Mouse (Mus musculus) forebrain, embryonic 10.5 days (tissue): Measurements from ENCODE around the gene Palb2. TPM values are rescaled to one million over a fixed set of nuclear protein-coding genes. Genes with fewer than 3 reads are reported as not detected.

Experiments
- DNase-seq: peaks from one replicate; pipeline ENCODE4 v3.0.0-alpha.2; 2017; ENCODE audit warnings: low spot score; ENCODE audit errors: extremely low spot score
- H3K27ac ChIP-seq: fragments of 300-500 bp; sonication (generic); 2 replicates; pipeline ENCODE4 v1.5.1; 2016; ENCODE audit warnings: mild to moderate bottlenecking
- H3K27me3 ChIP-seq: fragments of 300-500 bp; sonication (generic); 2 replicates; pipeline ENCODE4 v1.6.1; 2016; ENCODE audit warnings: mild to moderate bottlenecking; ENCODE audit not compliant: poor library complexity, severe bottlenecking
- H3K36me3 ChIP-seq: fragments of 300-500 bp; sonication (generic); replicated peaks from 2 replicates; pipeline ENCODE4 v1.6.1; 2016; ENCODE audit warnings: mild to moderate bottlenecking, moderate library complexity
- H3K4me1 ChIP-seq: fragments of 300-500 bp; sonication (generic); 2 replicates; pipeline ENCODE4 v1.6.1; 2016
- H3K4me3 ChIP-seq: fragments of 300-500 bp; sonication (generic); 2 replicates; pipeline ENCODE4 v1.5.1; 2016; ENCODE audit warnings: mild to moderate bottlenecking, moderate library complexity
- H3K9me3 ChIP-seq: fragments of 300-500 bp; sonication (generic); 2 replicates; pipeline ENCODE4 v1.6.1; 2016; ENCODE audit warnings: mild to moderate bottlenecking, moderate library complexity
- WGBS: fragments of 180-500 bp; shearing (Covaris S2); methylation state at CpG from one replicate; pipeline ENCODE4 v1.1.7; 2016; 5-methylcytosine and 5-hydroxymethylcytosine counted together
- polyA plus RNA-seq: library from polyadenylated mRNA; unstranded; fragments of >200 nt; fragmentation: Nextera tagmentation; extraction: Ambion mirVana; gene quantifications from 2 replicates; pipeline ENCODE4 v1.2.1, GENCODE M21; 2016

Gene Palb2
- polyA plus RNA-seq, 1 experiment from 2014 or later, result 30.0 TPM

DNA sequence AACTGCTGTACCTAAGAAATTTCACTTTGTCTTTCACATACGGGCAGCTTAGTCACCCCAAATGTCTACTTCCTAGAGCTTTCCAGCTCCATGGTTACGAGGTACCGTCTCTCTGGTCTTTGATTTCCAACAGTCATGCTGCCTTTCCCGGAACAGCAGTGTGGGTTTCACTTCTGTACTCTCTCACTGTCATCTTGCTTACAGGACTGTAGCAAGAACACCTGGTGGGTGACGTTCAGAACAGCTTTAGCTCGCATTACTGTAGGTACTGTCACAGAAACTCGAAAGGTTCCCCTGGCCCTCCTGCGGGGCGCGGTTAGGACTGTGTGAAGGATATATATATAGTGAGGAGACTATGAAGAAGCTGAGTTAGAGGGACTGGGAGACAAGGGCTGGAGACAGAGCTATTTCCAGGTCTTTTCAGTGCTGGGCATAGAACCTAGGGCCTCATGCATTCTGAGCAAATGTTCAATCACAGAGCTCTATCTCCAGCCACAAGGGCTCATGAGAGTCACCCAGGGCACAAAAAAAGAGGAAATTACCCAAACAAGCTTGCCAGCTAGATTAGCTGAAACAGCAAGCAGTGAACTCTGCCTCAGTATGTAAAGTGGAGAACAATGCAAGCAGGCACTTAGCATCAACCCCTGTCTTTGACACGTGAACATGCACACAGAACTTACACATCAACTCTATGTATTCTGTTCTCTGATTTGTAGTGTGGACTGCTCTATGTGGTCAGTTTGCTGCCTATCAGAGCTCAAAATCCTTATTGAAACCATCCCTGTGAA, 45.4 kb downstream of the Palb2 start:
- no peak for DNase-seq
- Histone ChIP-seq H3K4me1 (no peaks in the 10 kb centered on the region), H3K9me3 (no peaks in the 10 kb centered on the region), H3K36me3 (peaks cover 93% of the 10 kb centered on the region), H3K27ac (no peak overlapping the region), H3K4me3 (no peak overlapping the region), H3K27me3 (no peaks in the 10 kb centered on the region)
- 94% methylated on average over 11 of the region's 11 CpGs for WGBS

DNA sequence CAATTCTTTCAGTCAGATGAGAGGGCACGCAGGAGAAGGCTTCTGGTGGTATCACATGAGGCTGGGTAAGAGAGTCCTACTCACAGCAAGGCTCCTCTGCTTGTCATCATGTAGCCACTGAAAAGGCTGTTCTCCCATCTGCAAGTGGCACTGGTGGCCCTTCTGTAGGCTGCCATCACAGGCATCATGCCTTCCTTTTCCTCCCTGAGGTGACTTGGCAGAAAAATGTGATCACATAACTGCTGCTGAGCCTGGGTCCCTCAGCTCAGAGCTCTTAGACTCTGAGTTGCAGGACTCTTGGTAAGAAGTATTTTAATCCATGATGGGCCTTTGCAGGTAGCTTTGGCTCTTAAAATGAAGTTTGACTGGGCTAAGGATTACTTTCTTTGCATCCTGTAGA, 51.7 kb downstream of the Palb2 start:
- no peaks in the 10 kb centered on the region for H3K27me3 ChIP-seq
- no peaks in the 10 kb centered on the region for H3K4me1 ChIP-seq
- peaks cover 93% of the 10 kb centered on the region for H3K36me3 ChIP-seq
- 100% methylated on average over 1 of the region's 1 CpGs for WGBS
- H3K4me3 ChIP-seq, result no peak overlapping the region
- no peaks in the 10 kb centered on the region for H3K9me3 ChIP-seq
- H3K27ac ChIP-seq, result no peak overlapping the region
- no peak for DNase-seq

DNA sequence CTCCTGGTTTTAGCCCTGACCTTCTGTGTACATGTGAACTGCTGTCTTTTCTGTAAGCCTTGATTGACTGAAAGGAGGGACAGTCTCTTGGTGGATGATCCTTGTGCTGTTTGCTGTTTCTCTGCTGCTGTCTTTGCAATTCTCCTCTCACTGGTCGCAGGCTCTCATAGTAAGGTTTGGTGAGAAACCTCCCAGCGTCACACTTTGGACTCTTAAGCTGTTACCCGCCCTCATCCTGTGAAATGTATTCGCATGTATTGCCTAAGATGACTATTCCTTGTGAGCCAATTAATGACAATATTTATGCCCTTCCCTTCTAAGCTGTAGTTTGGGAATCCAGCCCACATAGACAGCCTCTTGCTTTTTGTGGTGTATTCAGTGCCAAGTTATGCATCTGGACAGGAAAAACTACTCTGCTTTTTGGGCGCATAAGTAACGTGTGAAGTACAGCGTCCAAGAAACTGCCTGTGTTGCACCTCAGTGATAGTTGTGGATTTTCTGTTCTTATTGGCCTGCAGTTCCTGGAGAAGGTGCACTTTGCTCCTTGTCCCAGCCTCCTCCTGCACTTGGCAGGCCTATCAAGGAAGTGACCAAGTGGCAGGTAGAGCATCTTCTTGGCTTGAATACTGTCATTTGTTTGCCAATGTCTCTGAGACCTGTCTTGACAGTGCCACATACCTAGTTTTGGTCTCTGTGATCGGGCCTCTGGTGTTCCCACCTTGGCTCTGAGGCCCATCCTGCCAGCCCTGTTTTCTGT, 52.8 kb downstream of the Palb2 start:
- no peaks in the 10 kb centered on the region for H3K27me3 ChIP-seq
- no peaks in the 10 kb centered on the region for H3K9me3 ChIP-seq
- no peak overlapping the region for H3K4me3 ChIP-seq
- H3K36me3 ChIP-seq, result peaks cover 93% of the 10 kb centered on the region
- WGBS, result 95% methylated on average over 8 of the region's 8 CpGs
- H3K27ac ChIP-seq, result no peak overlapping the region
- no peaks in the 10 kb centered on the region for H3K4me1 ChIP-seq
- no peak for DNase-seq

DNA sequence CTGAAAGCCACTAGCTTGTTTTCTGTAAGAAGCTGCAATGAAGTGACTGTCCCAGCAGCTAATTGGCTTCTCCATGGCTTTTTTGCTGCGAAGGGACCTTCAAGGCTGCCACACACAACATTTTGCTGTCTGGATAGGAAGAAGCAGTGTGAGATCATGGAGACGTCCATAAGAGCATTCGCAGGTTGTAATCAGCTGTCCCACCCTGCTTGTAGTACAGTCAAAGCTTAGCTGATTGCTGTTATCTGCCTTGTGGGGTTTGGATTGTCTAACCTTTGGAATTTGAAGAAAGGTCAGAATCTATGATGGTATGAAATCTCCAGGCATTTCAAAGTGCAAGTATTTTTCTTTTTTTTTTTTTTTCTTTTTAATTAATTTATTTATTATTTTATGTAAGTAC, 58.4 kb downstream of the Palb2 start:
- Histone ChIP-seq H3K4me1 (peaks cover 3% of the 10 kb centered on the region; the same call in 1 of the 2 replicates), H3K4me3 (no peak overlapping the region), H3K27ac (no peak overlapping the region), H3K27me3 (no peaks in the 10 kb centered on the region), H3K9me3 (no peaks in the 10 kb centered on the region), H3K36me3 (peaks cover 99% of the 10 kb centered on the region)
- no peak for DNase-seq
- 85% methylated on average over 3 of the region's 3 CpGs for WGBS

DNA sequence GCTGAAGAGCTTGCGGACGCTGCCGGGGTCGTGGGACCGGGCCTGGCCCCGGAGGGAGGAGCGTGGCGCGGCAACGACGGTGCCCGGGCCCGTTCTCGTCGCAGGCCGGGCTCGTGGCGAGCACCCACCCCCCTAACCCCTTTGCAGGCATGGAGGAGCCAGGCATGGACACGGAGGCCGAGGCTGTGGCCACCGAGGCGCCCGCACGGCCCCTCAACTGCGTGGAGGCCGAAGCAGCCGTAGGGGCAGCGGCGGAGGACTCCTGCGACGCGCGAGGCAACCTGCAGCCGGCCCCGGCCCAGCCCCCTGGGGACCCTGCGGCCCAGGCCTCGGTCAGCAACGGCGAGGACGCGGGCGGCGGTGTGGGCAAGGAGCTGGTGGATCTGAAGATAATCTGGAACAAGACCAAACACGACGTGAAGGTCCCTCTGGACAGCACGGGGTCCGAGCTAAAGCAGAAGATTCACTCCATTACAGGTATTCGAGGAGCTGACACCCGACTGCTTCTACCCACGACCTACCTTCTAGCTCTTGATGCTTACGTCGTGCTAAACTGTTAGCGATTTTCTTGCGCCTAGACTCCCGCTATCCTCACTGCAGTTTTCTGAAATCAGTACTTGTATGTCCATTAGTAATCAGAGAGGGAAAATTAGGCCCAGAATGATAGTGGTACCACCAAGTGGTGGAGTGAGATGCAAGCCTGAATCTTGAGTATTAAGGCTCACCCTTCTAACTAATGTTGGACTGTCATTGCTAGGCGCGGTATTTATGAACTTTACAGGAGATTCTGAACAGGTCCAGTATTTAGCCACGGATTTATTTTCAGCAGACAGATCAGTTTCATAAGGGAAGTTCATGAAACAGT, 65.0 kb downstream of the Palb2 start:
- Histone ChIP-seq H3K9me3 (no peaks in the 10 kb centered on the region), H3K27me3 (no peaks in the 10 kb centered on the region), H3K36me3 (peaks cover 45% of the 10 kb centered on the region), H3K4me3 (peak overlapping the region; percentile 99), H3K4me1 (peaks cover 32% of the 10 kb centered on the region), H3K27ac (peak overlapping the region; percentile 95)
- no peak for DNase-seq
- 1% methylated on average over 56 of the region's 58 CpGs for WGBS

DNA sequence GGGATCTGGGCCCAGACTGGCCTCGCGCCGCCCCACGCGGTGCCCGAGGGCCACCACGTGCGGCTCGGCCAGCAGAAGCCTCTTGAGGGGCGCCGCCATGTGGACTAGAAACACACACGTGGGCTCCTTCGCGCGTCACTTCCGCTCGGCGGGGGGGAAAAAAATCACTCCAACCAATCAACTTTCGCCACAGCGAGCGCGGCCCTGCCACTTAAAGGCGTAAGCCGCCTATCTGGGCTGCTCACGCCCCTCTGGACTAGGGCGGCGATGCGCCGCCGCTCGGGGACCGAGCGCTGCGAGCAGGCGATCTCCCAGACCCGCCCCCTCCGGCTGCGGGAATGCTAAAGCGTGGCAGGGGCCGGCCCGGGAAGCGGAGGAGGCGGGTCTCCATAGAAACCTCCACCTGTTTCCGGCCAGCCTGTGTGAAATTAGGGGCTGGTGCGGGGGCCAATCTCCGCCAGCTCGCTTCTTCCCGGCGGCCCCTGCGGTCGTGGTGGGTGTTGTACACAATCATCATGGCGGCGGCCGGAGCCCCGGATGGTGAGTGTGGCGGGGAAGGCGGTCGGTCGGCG, 65.8 kb downstream of the Palb2 start, which contains the start of the genes Ubfd1 and Ears2:
Gene Ubfd1, plus strand, starts transcription at position 231 of the 572 bp plus-strand sequence.
Gene Ears2, minus strand, starts transcription at position 319 of the 572 bp plus-strand sequence.
- DNase-seq, result peak; percentile 96
- Histone ChIP-seq H3K4me1 (peaks cover 32% of the 10 kb centered on the region), H3K27ac (peak within 1 kb of the TSS; percentile 95), H3K36me3 (peaks cover 45% of the 10 kb centered on the region), H3K9me3 (no peaks in the 10 kb centered on the region), H3K4me3 (peak within 1 kb of the TSS; percentile 99), H3K27me3 (no peaks in the 10 kb centered on the region)
- WGBS, result under 1% methylated on average over 60 of the region's 60 CpGs

DNA sequence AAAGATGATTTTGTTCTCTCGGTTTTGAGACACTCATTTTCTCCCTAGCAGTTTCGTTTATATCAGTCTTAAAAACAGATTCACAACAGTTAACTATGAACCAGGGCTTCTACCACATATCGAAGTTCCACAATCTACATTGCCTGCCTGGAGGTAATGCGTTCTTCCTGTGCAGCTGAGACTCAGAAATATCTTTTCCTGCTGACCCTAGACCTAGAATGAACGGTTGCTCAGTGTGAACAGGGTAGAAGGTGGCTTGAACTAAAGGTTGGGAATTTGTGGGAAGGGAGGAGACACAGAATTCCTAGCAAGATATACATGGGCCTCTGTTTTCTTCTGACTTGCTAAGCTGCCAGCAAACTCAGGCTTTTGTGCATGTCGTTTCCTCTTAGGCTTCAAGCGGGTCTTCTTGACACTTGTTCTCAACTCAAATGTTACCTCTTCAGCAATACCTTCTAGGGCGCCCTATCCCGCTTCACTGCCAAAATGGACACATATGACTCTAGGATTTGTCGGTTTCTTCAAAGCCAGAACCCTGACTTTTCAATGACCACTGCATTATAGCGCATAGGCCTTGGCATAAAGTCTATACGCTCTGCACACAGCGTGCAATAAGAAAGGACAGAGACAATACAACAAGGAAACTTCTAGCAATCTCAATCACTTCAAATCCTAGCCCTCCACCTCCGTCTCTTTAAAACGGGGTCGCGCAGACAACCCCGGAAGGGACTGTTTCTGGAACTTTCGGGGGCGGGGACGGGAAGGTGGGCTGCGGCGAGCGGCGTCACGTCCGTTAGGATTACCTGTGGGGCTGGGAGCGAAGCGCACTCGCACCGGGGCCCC, 66.5 kb downstream of the Palb2 start:
- WGBS, result 22% methylated on average over 31 of the region's 31 CpGs
- H3K4me3 ChIP-seq, result peak overlapping the region; percentile 99
- no peak for DNase-seq

DNA sequence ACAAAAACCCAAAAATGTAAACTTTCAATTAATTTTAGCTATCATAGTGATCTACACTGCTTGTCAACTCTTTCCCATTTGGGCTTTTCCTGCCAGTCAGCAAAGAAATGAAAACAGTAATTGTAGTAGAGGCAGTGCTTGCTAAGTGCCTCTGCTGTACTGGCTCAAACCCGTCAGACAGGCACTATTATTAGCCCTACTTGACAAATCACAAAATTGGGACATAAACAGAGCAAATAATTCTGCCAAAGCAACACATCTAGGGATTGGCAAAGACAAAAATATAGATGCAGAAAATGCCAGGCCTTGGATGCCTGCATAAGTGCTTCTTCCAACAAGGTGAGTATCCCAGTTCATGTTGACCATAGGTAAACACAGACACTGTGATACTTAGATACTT, 67.1 kb downstream of the Palb2 start:
- Histone ChIP-seq H3K4me3 (peak overlapping the region; percentile 99), H3K4me1 (peaks cover 32% of the 10 kb centered on the region), H3K36me3 (peaks cover 45% of the 10 kb centered on the region), H3K27me3 (no peaks in the 10 kb centered on the region), H3K27ac (peak overlapping the region; percentile 95; the same call in 1 of the 2 replicates), H3K9me3 (no peaks in the 10 kb centered on the region)
- WGBS, result 84% methylated on average over 1 of the region's 1 CpGs
- no peak for DNase-seq

More for the DNA sequence above, 66.5 kb downstream of the Palb2 start:
- H3K27ac ChIP-seq, result peak overlapping the region; percentile 95
- H3K4me1 ChIP-seq, result peaks cover 32% of the 10 kb centered on the region
- peaks cover 45% of the 10 kb centered on the region for H3K36me3 ChIP-seq
- no peaks in the 10 kb centered on the region for H3K27me3 ChIP-seq
- no peaks in the 10 kb centered on the region for H3K9me3 ChIP-seq

Other genes with a start within 250 kb of the Palb2 start
- 23.3 TPM in 2 replicates for gene Cog7, start 151.3 kb downstream of the Palb2 start, polyA plus RNA-seq
- gene Gga2, start 111.8 kb downstream of the Palb2 start, polyA plus RNA-seq, result 93.2 and 98.7 TPM in 2 replicates
- 65.6 and 66.0 TPM in 2 replicates for gene Ubfd1, start 65.8 kb downstream of the Palb2 start, polyA plus RNA-seq
- 18.6 and 20.9 TPM in 2 replicates for gene Ears2, start 65.7 kb downstream of the Palb2 start, polyA plus RNA-seq
- 757 and 765 TPM in 2 replicates for gene Ndufab1, start 31.1 kb downstream of the Palb2 start, polyA plus RNA-seq
- gene Dctn5, start 56 bp upstream of the Palb2 start, polyA plus RNA-seq, result 118 and 121 TPM in 2 replicates
- 247 and 262 TPM in 2 replicates for gene Plk1, start 26.5 kb upstream of the Palb2 start, polyA plus RNA-seq
- gene Ern2, start 53.2 kb upstream of the Palb2 start, polyA plus RNA-seq, result not detected in 2 replicates
- not detected in 2 replicates for gene Chp2, start 86.5 kb upstream of the Palb2 start, polyA plus RNA-seq
- 3.5 and 4.6 TPM in 2 replicates for gene Prkcb, start 155.8 kb upstream of the Palb2 start, polyA plus RNA-seq